Mouse (Mus musculus) embryonic fibroblast, embryonic 13.5 days (primary cell): ENCODE measurements around the gene Clec11a.

Source experiments
- CTCF ChIP-seq: IDR thresholded peaks from 2 replicates; pipeline ENCODE4 v1.5.1; 2011; ENCODE audit warnings: mild to moderate bottlenecking, control low read depth, low read length, moderate library complexity, borderline replicate concordance; ENCODE audit not compliant: insufficient read depth
- POLR2A ChIP-seq: IDR thresholded peaks from 2 replicates; pipeline ENCODE4 v1.6.1; 2011; ENCODE audit warnings: low read depth, mild to moderate bottlenecking, control low read depth, low read length, moderate library complexity

- peak; percentile 88; the same call in 1 of the 2 replicates for TF ChIP-seq CTCF
- no peak for TF ChIP-seq POLR2A
Observed at GRCm38 (mm10) chr7:44262791-44263643, 43.7 kb downstream of the Clec11a start.
